Mouse (Mus musculus) stomach, postnatal 0 days (tissue): ENCODE results near the gene Olfr330.

ENCODE experiments used
- CTCF ChIP-seq: IDR thresholded peaks from 2 replicates; pipeline ENCODE4 v1.5.1; 2016; ENCODE audit warnings: antibody characterized with exemption, low read depth, mild to moderate bottlenecking, moderate library complexity
- EP300 ChIP-seq: optimal IDR thresholded peaks from 2 replicates; pipeline ENCODE3; 2016; ENCODE audit warnings: antibody characterized with exemption

DNA sequence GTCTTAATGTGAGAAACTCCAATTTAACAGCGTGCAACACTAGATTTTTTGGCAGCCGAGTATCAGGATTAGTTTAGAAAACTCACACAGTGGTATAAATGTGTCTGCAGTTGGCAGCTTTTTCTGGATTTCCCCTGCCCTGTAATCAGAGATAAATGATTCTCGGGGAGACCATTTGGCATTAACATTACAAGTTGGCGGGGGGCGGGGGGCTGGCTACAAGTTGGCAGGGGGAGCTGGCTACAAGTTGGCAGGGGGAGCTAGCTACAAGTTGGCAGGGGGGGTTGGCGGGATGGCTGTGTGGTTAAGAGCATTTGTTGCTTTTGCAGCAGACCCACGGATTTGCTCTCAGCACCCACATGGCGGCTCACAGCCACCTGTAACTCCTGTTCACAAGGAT is 44.0 kb upstream of the Olfr330 start:
- TF ChIP-seq CTCF = no peak
- no peak for TF ChIP-seq EP300
